Mouse (Mus musculus) CH12.LX (cell line): ENCODE measurements at regions not wholly inside any gene's neighbourhood (a gene's known extent, or its start where the extent isn't known, plus 50 kb on each side); places are given as distances from the start of the nearest gene placed in this dataset.

ENCODE experiments used
- DNase-seq: peaks from one replicate; pipeline ENCODE4 v3.0.0-alpha.2; 2013; ENCODE audit errors: extremely low read depth
- H3K27ac ChIP-seq: 2 replicates; pipeline ENCODE4 v1.5.1; 2012; ENCODE audit warnings: low read depth, mild to moderate bottlenecking, control low read depth, moderate library complexity; ENCODE audit not compliant: insufficient read depth
- H3K27me3 ChIP-seq: replicated peaks from 2 replicates; pipeline ENCODE3; 2012; ENCODE audit warnings: inconsistent platforms
- H3K36me3 ChIP-seq, 2 experiments: replicated peaks in 1 of 2; 2 replicates each; pipeline versions ENCODE3 to v1.6.1; 2012; ENCODE audit warnings: inconsistent platforms in 1 of 2, low read length in 1 of 2, mild to moderate bottlenecking in 1 of 2, mixed read lengths in 1 of 2, moderate library complexity in 1 of 2; ENCODE audit not compliant: control insufficient read depth in 1 of 2, insufficient read depth in 1 of 2
- H3K4me1 ChIP-seq, 2 experiments: 2 replicates each; pipeline ENCODE4 v1.6.1; 2012; ENCODE audit warnings: inconsistent platforms in 1 of 2, moderate library complexity in 1 of 2; ENCODE audit not compliant: insufficient read depth in 2 of 2, control insufficient read depth in 1 of 2
- H3K4me2 ChIP-seq: 2 replicates; pipeline ENCODE4 v1.6.1; 2012; ENCODE audit warnings: low read depth, mild to moderate bottlenecking, control low read depth; ENCODE audit not compliant: poor library complexity, insufficient read depth, severe bottlenecking
- H3K4me3 ChIP-seq, 3 experiments: fragments of 150-350 bp in 1 of 3; sonication (generic) in 1 of 3; replicated peaks in 1 of 3; 2 replicates each; pipeline versions ENCODE3 to v1.5.1; 2011 to 2012; ENCODE audit warnings: low read depth in 2 of 3, low read length in 2 of 3, mild to moderate bottlenecking in 2 of 3, moderate library complexity in 2 of 3, control low read depth in 1 of 3, improper control_type of control experiment in 1 of 3, inconsistent platforms in 1 of 3, mixed read lengths in 1 of 3; ENCODE audit not compliant: poor library complexity in 1 of 3
- H3K79me2 ChIP-seq: replicated peaks from 2 replicates; pipeline ENCODE4 v1.6.1; 2012; ENCODE audit warnings: mild to moderate bottlenecking, moderate library complexity; ENCODE audit not compliant: control insufficient read depth, poor library complexity, insufficient read depth, severe bottlenecking; ENCODE audit errors: extremely low read depth
- H3K9ac ChIP-seq: 2 replicates; pipeline ENCODE4 v1.6.1; 2012; ENCODE audit warnings: low read depth, mild to moderate bottlenecking, control low read depth, moderate library complexity; ENCODE audit not compliant: insufficient read depth
- H3K9me3 ChIP-seq: replicated peaks from 2 replicates; pipeline ENCODE3; 2012; ENCODE audit warnings: low read length, inconsistent platforms, mixed read lengths
- CHD2 ChIP-seq: IDR thresholded peaks from 2 replicates; pipeline ENCODE4 v1.6.1; 2011; ENCODE audit warnings: low read length, improper control_type of control experiment
- ELF1 ChIP-seq: IDR thresholded peaks from 2 replicates; pipeline ENCODE4 v1.6.1; 2014; ENCODE audit warnings: low read depth, mild to moderate bottlenecking, inconsistent platforms, low read length, improper control_type of control experiment
- JUND ChIP-seq: conservative IDR thresholded peaks from 2 replicates; pipeline ENCODE4 v1.6.1; 2011; ENCODE audit warnings: low read depth, low read length, improper control_type of control experiment
- KAT2A ChIP-seq: IDR thresholded peaks from 2 replicates; pipeline ENCODE4 v1.6.1; 2012; ENCODE audit warnings: low read length, improper control_type of control experiment, inconsistent platforms; ENCODE audit not compliant: insufficient replicate concordance
- MAX ChIP-seq: IDR thresholded peaks from 2 replicates; pipeline ENCODE4 v1.6.1; 2011; ENCODE audit warnings: low read length, improper control_type of control experiment
- MEF2A ChIP-seq: IDR thresholded peaks from 2 replicates; pipeline ENCODE4 v1.6.1; 2014; ENCODE audit warnings: low read depth, mild to moderate bottlenecking, inconsistent platforms, low read length, improper control_type of control experiment, borderline replicate concordance
- MXI1 ChIP-seq: IDR thresholded peaks from 2 replicates; pipeline ENCODE4 v1.6.1; 2011; ENCODE audit warnings: mild to moderate bottlenecking, low read depth, low read length, improper control_type of control experiment
- NELFE ChIP-seq: IDR thresholded peaks from 2 replicates; pipeline ENCODE4 v1.6.1; 2011; ENCODE audit warnings: low read depth, low read length, improper control_type of control experiment
- PAX5 ChIP-seq: IDR thresholded peaks from 2 replicates; pipeline ENCODE4 v1.6.1; 2012; ENCODE audit warnings: low read length, inconsistent platforms, mixed read lengths
- POLR2AphosphoS2 ChIP-seq: IDR thresholded peaks from 2 replicates; pipeline ENCODE4 v1.6.1; 2011; ENCODE audit warnings: low read depth, low read length, improper control_type of control experiment
- RAD21 ChIP-seq: IDR thresholded peaks from 2 replicates; pipeline ENCODE4 v1.6.1; 2011; ENCODE audit warnings: low read depth, mild to moderate bottlenecking, low read length, improper control_type of control experiment, moderate library complexity
- RCOR1 ChIP-seq: conservative IDR thresholded peaks from 2 replicates; pipeline ENCODE4 v1.6.1; 2012; ENCODE audit warnings: low read depth, mild to moderate bottlenecking, inconsistent platforms, low read length, improper control_type of control experiment
- SMC3 ChIP-seq: IDR thresholded peaks from 2 replicates; pipeline ENCODE4 v1.6.1; 2011; ENCODE audit warnings: low read depth, low read length, improper control_type of control experiment
- TBP ChIP-seq: conservative IDR thresholded peaks from 2 replicates; pipeline ENCODE4 v1.6.1; 2011; ENCODE audit warnings: low read depth, low read length, improper control_type of control experiment
- UBTF ChIP-seq: IDR thresholded peaks from 2 replicates; pipeline ENCODE4 v1.6.1; 2012; ENCODE audit warnings: low read depth, mild to moderate bottlenecking, inconsistent platforms, low read length, improper control_type of control experiment, moderate library complexity
- USF1 ChIP-seq: IDR thresholded peaks from 2 replicates; pipeline ENCODE4 v1.6.1; 2014; ENCODE audit warnings: low read depth, mild to moderate bottlenecking, inconsistent platforms, low read length, improper control_type of control experiment
- ZMIZ1 ChIP-seq: IDR thresholded peaks from 2 replicates; pipeline ENCODE4 v1.6.1; 2012; ENCODE audit warnings: low read depth, mild to moderate bottlenecking, inconsistent platforms, low read length, improper control_type of control experiment
- dilution Hi-C: fragments of 300-500 bp; cut with MboI; formaldehyde crosslinking; loops from 2 replicates; pipeline ENCODE4 v1.14.3; 2020; ENCODE audit warnings: low sequenced_read_pairs; ENCODE audit not compliant: extremely low pct_unique_long_range_greater_than_20kb, extremely low pct_ligation_motif_present
- in situ Hi-C: fragments of 300-500 bp; cut with MboI; formaldehyde crosslinking; loops from 3 replicates; pipeline ENCODE4 v1.14.3; 2019; ENCODE audit warnings: low sequenced_read_pairs, low pct_ligation_motif_present, low pct_unique_long_range_greater_than_20kb, mixed read lengths

GRCm38 (mm10) chr3:147170106-147170505, 317.9 kb downstream of the Ttll7 start:
- H3K4me3 ChIP-seq: no peak overlapping the region
- no peak overlapping the region for H3K27ac ChIP-seq
- TF ChIP-seq SMC3 (no peak), RCOR1 (no peak), JUND (no peak), TBP (no peak), MXI1 (no peak), KAT2A (no peak), ZMIZ1 (no peak), UBTF (no peak), MEF2A (no peak), POLR2AphosphoS2 (no peak), MAX (no peak), ELF1 (no peak), CHD2 (no peak), NELFE (no peak), USF1 (no peak), RAD21 (no peak)
- H3K36me3 ChIP-seq: no peaks in the 10 kb centered on the region
- dilution Hi-C loops (no loop called here), in situ Hi-C loops (no loop called here)
- no peak overlapping the region for H3K9ac ChIP-seq
- H3K9me3 ChIP-seq: no peaks in the 10 kb centered on the region
- H3K4me1 ChIP-seq: no peaks in the 10 kb centered on the region
- no peak for DNase-seq
- H3K27me3 ChIP-seq: no peaks in the 10 kb centered on the region
- no peaks in the 10 kb centered on the region for H3K79me2 ChIP-seq
- no peak overlapping the region for H3K4me2 ChIP-seq

- H3K27ac ChIP-seq: no peak overlapping the region
- in situ Hi-C loops (no loop called here), dilution Hi-C loops (no loop called here)
- H3K4me2 ChIP-seq: no peak overlapping the region
- H3K4me3 ChIP-seq: no peak overlapping the region
- no peaks in the 10 kb centered on the region for H3K9me3 ChIP-seq
- no peaks in the 10 kb centered on the region for H3K36me3 ChIP-seq
- no peaks in the 10 kb centered on the region for H3K79me2 ChIP-seq
- H3K9ac ChIP-seq: no peak overlapping the region
- TF ChIP-seq MEF2A: no peak
- DNase-seq: no peak
- H3K4me1 ChIP-seq: peaks cover 0 to 2% of the 10 kb centered on the region in 2 experiments; a peak in 1 of 4 replicates
- H3K27me3 ChIP-seq: no peaks in the 10 kb centered on the region
Observed at GRCm38 (mm10) chr3:147178746-147179145, 326.6 kb downstream of the Ttll7 start.

DNA sequence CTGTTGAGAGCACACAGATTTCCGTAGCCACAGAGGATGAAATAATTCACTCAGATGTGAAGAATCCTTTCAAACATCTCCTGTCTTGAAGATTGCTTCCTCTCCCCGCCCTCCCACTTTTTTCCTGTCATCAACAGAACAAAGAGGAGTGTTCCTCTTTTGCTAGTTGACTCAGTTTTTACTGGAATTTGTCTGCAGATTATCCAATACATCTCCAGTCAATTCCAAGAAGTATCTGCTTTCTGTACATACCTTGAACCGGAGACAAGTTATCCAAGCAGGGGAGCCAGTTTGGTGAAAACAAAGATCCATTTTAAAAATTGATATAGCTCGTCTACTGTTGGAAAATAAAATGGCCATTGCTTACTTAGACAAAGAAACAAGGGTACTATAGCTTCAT, 328.5 kb downstream of the Ttll7 start:
- H3K4me3 ChIP-seq: no peak overlapping the region
- H3K9me3 ChIP-seq: no peaks in the 10 kb centered on the region
- dilution Hi-C loops (no loop called here), in situ Hi-C loops (no loop called here)
- H3K27ac ChIP-seq: no peak overlapping the region
- TF ChIP-seq MAX: no peak
- no peak for TF ChIP-seq PAX5
- H3K4me2 ChIP-seq: no peak overlapping the region
- no peak overlapping the region for H3K9ac ChIP-seq
- DNase-seq: no peak
- H3K36me3 ChIP-seq: no peaks in the 10 kb centered on the region
- H3K4me1 ChIP-seq: peaks cover 0 to 2% of the 10 kb centered on the region in 2 experiments; a peak in 1 of 4 replicates
- H3K27me3 ChIP-seq: no peaks in the 10 kb centered on the region
- no peaks in the 10 kb centered on the region for H3K79me2 ChIP-seq
